Mouse (Mus musculus) naive thymus-derived CD4-positive, alpha-beta T cell, adult 2 months (primary cell): ENCODE results near the gene Cd300c.
"Not testable (repeated sequence)": the region's sequence is repeated elsewhere in the genome, so short reads cannot be mapped to it uniquely, and the experiment has no call there.

Experiments used
- DNase-seq: peaks from one replicate; pipeline ENCODE4 v3.0.0-alpha.2; 2011; ENCODE audit warnings: low read depth

Cd300c gene

DNA sequence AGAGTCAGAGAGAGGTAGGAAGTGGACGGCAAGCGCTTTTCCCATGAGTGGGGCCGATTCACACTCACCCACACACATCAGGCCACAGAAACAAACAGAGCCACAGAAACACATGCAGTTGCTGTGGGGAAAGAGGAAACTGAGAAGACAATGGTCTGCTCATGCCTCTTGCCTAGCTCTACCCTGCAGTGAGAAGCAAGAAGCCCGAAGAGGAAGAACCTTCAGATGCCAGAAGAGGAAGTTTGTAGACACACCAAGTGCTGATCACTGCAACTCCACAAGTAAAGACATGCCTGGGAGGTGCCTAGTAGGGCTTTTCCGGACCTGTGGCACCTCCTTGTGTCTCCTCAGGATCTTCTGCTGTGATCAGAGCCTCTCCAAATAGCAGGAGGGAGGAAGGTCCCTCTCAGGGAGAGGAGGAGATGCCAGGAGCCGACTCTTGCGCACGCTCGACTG, at the start of gene Cd300c:
Gene Cd300c (minus strand): TSS at position 406 of the 456 bp plus-strand sequence.
- DNase-seq, result no peak

DNA sequence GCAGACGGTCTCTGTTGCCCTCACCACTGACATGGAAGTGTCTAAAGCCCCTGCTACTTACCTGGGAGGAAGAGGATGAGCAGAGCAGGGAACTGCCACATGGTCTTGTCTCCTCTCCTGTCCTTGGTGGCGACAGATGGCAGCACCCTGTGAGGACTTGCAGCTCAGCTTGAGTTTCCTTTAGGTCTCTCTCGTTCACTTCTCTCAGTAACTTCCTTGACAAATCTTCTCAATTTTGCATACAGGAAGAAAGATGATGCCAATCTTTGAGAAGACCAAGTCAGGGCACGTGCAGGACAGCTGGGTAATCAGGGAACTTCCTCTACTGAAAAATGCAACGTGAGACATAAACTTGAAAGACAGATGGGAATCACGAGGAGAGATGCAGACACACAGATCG, 47.1 kb upstream of the Cd300c start, which contains the start of gene Cd300ld2:
Gene Cd300ld2 (minus strand): TSS at position 101 of the 400 bp plus-strand sequence.
- DNase-seq, result not testable (repeated sequence)

DNA sequence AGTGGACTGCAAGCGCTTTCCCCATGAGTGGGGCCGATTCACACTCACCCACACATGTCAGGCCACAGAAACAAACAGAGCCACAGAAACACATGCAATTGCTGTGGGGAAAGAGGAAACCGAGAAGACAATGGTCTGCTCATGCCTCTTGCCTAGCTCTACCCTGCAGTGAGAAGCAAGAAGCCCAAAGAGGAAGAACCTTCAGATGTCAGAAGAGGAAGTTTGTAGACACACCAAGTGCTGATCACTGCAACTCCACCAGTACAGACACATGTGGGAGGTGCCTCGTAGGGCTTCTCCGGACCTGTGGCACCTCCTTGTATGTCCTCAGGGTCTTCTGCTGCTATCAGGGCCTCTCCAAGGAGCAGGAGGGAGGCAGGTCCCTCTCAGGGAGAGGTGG, 35.1 kb upstream of the Cd300c start:
- DNase-seq, result no peak

- DNase-seq, result no peak
Observed at GRCm38 (mm10) chr11:115001474-115002040, 32.6 kb upstream of the Cd300c start, which contains the start of gene Cd300c2. TSS of gene Cd300c2 (minus strand) at chr11:115001880.

DNA sequence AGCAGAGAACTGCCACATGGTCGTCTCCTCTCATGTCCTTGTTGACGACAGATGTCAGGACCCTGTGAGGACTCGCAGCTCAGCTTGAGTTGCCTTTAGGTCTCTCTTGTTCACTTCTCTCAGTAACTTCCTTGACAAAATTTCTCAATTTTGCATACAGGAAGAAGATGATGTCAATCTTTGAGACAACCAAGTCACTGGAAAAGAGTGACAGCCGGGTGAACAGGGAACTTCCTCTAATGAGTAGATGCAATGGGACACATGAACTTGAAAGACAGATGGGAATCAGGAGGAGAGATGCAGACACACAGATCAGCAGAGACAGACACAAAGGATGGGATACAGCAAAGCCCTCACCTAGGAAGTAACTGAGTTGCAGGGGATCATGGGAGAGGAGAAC, 20.8 kb upstream of the Cd300c start, which contains the start of gene Cd300ld:
Gene Cd300ld (minus strand): TSS at position 130 of the 400 bp plus-strand sequence.
- no peak for DNase-seq

DNA sequence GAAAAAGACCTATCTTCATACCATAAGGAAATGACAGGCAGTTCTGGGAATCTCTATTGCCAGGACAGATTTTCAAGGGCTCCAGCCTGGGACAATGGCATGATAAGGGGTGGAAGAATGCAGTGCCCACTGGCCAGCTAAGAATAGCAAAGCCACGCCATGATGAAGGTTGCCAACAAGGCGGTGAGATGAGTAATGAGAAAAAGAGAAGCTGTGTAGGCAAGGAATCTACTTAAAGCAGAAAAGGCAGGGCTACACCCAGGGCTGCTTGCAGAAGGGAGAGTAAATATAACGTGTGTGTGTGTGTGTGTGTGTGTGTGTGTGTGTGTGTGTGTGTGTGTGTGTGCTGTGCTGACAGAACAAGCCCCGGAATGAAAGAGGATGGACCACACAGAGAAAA, 12.9 kb upstream of the Cd300c start:
- no peak for DNase-seq

GRCm38 (mm10) chr11:114972726-114973125, 3.8 kb upstream of the Cd300c start:
- no peak for DNase-seq

DNA sequence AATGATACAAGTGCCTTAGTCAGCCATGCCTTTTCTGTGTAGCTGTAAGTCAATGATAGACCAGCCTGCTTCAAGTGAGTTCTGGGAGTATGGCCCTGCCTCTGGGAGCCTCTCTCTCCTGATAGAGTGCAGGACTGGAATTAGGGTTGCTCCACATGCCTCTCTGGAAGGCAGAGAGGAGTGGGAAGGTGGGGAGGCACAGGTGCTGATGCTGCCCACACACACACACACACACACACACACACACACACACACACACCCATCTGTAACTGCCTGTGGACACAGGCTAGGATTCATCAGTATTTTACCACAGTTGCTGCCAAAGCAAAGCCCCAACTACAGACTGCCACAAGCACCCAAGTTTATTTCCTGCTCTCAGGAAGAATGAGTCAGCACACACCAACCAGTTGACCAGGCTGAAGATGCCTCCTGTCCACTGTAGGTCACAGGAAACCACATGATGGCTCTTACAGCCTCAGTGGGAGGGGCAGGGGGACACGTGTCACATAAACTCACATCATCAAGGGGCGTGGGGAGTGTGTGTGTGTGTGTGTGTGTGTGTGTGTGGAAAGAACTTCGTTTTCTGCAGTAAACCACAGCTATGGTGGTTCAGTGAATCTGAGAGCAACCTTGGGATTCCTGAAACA, 3.7 kb downstream of the Cd300c start:
- DNase-seq, result no peak

GRCm38 (mm10) chr11:114960369-114960768, 8.6 kb downstream of the Cd300c start:
- no peak for DNase-seq

- no peak for DNase-seq
Observed at GRCm38 (mm10) chr11:114934144-114934543, 34.8 kb downstream of the Cd300c start, which contains the start of gene Cd300lb. TSS of gene Cd300lb (minus strand) at chr11:114934386.

DNA sequence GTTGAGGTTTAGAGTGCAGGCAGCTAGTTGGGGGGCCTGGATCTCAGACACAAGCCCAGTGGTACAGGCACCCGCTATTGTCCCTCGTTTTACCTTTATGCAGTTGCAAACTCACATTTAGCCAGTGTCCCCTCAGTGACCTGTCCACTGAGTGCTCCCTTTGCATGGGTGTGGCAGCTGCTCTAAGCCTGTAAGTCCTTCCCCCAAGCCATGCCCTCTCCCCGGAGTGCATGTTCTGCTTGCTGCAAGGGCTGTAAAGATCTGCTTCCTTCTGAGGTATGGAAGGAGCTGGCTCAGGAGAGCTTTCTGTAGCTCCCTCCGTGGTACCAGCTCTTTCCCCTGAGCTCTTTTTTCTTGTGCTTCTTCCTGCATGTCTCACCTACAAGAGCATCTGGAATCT, 35.4 kb downstream of the Cd300c start:
- DNase-seq, result no peak

DNA sequence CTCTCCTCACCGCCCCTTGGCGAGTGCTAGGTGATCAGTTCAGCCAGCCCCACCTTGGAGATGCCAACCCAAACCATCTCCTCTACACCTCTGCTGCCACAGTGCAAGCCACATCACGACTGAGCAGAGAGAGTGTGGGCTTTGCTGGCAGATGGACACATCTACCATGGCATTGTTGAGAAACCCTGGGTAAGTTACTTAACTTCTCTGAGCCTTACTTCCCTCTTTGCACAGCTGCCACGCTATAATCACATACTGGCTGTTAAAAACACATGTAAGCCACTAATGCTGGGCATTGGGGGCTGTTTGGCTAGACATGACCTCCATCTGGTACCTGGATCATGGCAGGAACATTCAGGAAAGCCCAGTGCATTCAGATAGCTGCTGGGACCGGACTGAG, 37.9 kb downstream of the Cd300c start:
- DNase-seq, result no peak

GRCm38 (mm10) chr11:114929581-114929980, 39.4 kb downstream of the Cd300c start:
- DNase-seq, result no peak

DNA sequence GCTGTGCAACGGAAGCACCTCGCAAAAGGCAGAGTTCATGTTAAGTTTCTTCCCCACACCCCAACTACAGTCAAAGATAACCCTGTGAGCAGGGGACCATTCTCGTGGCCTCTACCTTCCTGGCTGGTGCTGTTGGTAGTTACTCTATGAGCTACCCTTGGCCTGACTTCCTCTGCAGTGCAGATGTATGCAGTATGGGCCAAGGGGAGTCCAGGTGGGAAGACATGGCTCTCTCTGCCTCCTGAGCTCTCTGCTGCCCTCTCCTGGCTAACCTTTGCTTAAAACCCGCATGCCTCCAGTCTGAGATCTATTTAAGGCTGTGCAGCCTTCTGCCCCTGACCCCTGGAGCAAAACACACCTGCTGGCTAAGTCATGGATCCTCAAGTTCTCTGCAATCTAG, 45.0 kb downstream of the Cd300c start:
- DNase-seq, result peak; percentile 66

DNA sequence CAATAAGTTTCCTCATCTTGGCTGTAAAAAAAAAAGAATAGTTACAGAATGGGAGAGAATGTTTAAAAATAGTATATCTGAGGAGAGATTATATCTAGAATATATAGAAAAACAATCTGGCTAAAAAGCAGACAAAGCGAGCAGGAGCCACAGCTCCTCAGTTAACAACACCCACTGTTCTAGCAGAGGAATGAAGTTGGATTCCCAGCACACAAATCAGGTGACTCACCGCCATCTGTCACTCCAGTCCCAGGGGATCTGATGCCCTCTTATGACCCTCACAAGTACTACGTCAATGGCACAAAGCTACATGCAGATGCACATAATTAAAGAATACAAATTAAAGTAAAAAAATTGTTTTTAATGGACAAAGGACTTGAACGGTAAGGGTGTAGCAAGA, 46.5 kb downstream of the Cd300c start:
- DNase-seq, result no peak

- no peak for DNase-seq
Observed at GRCm38 (mm10) chr11:114917120-114917519, 51.8 kb downstream of the Cd300c start.

DNA sequence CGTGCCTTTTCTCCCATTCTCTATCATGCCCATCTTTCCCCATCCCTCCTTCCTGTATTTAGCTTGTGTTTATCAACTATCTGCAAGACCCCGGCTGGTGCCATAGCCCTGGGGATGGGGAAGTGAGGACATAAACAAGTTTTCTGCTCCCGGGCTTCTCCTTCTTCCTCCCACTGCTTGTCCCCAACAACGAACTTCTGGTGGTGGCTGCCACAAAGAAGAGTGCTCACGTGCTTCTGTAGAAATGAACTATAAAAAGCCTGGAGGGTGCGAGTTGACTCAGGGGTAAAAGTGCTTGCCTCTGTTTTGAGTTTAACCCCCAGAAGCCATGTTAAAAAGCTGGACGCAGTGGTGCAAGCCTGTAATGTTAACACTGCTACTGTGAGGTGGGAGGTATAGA, 54.0 kb downstream of the Cd300c start:
- DNase-seq, result no peak

DNA sequence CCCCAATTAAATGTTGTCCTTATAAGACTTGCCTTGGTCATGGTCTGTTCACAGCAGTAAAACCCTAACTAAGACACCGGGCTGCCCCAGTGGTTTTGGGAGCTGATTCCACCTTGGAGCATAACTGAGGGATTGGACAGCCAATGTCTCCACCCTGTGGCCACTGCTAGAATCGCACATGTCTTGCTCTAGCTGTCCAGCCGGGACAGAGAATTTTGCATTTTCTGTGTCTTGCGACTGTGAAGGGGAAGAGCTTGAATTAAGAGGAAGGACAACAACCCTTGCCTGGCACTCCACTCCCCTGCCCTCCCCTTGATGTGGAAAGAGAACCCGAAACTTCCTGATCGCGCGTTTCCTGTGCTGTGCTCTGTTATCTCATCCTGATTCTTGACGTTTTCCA, 56.1 kb downstream of the Cd300c start:
- DNase-seq, result peak; percentile 71

GRCm38 (mm10) chr11:114909538-114909937, 59.4 kb downstream of the Cd300c start:
- not testable (repeated sequence) for DNase-seq

DNA sequence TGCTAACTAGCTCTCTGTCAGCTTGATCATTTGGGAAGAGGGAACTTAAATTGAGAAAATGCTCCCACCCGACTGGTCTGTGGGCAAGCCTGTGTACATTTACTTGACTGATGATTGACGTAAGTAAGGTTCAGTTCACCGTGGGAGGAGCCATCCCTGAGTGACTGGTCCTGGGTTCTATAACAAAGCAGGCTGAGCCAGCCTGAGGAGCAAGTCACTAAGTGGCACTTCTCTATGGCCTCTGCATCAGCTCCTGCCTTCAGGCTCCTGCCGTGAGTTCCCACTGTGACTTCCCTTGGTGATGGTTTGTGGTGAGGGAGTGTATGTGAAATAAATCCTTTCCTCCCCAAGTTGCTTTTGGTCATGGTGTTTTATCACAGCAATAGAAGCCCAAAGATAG, 60.9 kb downstream of the Cd300c start:
- DNase-seq, result no peak

DNA sequence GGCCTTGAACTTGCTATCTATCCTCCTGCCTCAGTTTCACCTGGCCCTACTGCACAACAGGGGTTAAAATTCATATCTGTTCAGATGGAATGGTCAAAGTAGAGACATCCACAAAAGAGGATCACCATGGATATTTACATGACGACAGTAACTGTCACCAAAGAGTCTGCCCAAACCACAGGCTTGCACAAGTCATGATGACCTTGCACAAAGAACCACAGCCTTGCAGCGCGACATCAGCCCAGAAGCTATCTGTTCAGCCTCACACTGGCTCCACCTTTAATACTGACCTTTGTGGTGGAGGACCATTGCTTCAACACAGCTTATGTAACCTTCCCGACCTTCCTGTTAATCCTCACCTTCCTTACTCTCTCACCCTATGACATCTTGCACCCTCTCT, 61.4 kb downstream of the Cd300c start:
- no peak for DNase-seq
